In the genomic region with DNA sequence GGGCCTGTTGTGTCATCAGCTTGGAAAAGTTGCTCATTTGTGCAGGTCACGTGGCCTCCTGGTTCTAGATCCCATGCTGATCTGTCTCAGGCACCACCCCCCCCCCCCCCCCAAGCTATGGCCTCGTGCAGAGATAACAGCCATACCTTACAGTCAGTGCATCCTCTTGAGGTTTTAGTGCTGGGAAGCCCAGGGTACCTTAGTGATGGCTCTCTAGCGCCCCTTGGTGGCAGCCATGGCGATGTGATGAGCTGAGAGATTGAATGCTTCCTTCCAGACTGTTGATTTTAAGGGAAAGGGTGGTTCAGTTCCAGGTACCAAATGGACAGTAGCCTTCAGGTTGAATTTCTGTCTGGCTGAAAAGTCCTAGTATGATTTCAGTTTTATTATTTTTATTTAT, we compare ENCODE assay signal across 8 mouse cellular contexts. TPM values are rescaled to one million over a fixed set of nuclear protein-coding genes. Genes with fewer than 3 reads are reported as not detected.
DNase-seq lines count a peak whose midpoint lies in the region; ATAC-seq and TF ChIP-seq lines count a peak whose summit lies in the region.

No protein-coding gene starts in this region.

- H3K9me3 ChIP-seq in embryonic facial prominence, embryonic 12.5 days: no peaks in the 10 kb centered on the region
- no peaks in the 10 kb centered on the region for H3K9me3 ChIP-seq in limb, embryonic 15.5 days

- 0 out of 2 replicates have a peak overlapping the region, but pooled peaks have one; percentile 13 for H3K27ac ChIP-seq in embryonic facial prominence, embryonic 12.5 days
- no peak overlapping the region for H3K27ac ChIP-seq in heart, adult 2 months
- H3K27ac ChIP-seq in limb, embryonic 15.5 days: peak overlapping the region; percentile 60; the same call in 1 of the 2 replicates

- H3K79me2 ChIP-seq in heart, adult 2 months (replicated peaks; ENCODE audit: control insufficient read depth, insufficient read depth, low read length): no peaks in the 10 kb centered on the region

- H3K27me3 ChIP-seq in embryonic facial prominence, embryonic 12.5 days: no peaks in the 10 kb centered on the region
- no peaks in the 10 kb centered on the region for H3K27me3 ChIP-seq in heart, adult 2 months (ENCODE audit: control insufficient read depth, insufficient read depth, low read length)
- no peaks in the 10 kb centered on the region for H3K27me3 ChIP-seq in limb, embryonic 15.5 days

- H3K36me3 ChIP-seq in embryonic facial prominence, embryonic 12.5 days: peaks cover 32% of the 10 kb centered on the region
- no peaks in the 10 kb centered on the region for H3K36me3 ChIP-seq in heart, adult 2 months (ENCODE audit: control insufficient read depth, insufficient read depth, low read length)
- H3K36me3 ChIP-seq in limb, embryonic 15.5 days: peaks cover 32% of the 10 kb centered on the region

- no peak overlapping the region for H3K4me2 ChIP-seq in embryonic facial prominence, embryonic 12.5 days (replicated peaks)
- H3K4me2 ChIP-seq in limb, embryonic 15.5 days: no peak overlapping the region

- H3K9ac ChIP-seq in embryonic facial prominence, embryonic 12.5 days: no peak overlapping the region
- H3K9ac ChIP-seq in heart, adult 2 months (ENCODE audit: low read depth, low read length): no peak overlapping the region
- H3K9ac ChIP-seq in limb, embryonic 15.5 days: no peak overlapping the region

- DNase-seq in adrenal gland, postnatal 4 days (ENCODE audit: low spot score in 2 of 2): peak; percentile 50 to 52
- DNase-seq in heart, adult 2 months: peak; percentile 70 to 85
- DNase-seq in kidney, adult 9 months: peak; percentile 72
- DNase-seq in naive thymus-derived CD4-positive, alpha-beta T cell, adult 2 months (ENCODE audit: low read depth): peak; percentile 44
- DNase-seq in thymus, postnatal 14 days: peak; percentile 38

- H3K4me1 ChIP-seq in embryonic facial prominence, embryonic 12.5 days: peaks cover 39% of the 10 kb centered on the region
- peaks cover 10% of the 10 kb centered on the region for H3K4me1 ChIP-seq in heart, adult 2 months (ENCODE audit: control insufficient read depth, insufficient read depth, low read length)
- H3K4me1 ChIP-seq in limb, embryonic 15.5 days: peaks cover 46% of the 10 kb centered on the region

- no peak for TF ChIP-seq POLR2A in heart, adult 2 months (IDR thresholded peaks at IDR 0.05; ENCODE audit: insufficient read depth, low read depth, low read length)

- WGBS in embryonic facial prominence, embryonic 12.5 days: 10% methylated on average over 4 of the region's 4 CpGs
- WGBS in heart, adult 2 months: 21% methylated on average over 4 of the region's 4 CpGs
- 15% methylated on average over 4 of the region's 4 CpGs for WGBS in limb, embryonic 15.5 days

- peak; percentile 73 for ATAC-seq in CD4-positive, CD25-positive, alpha-beta regulatory T cell, adult 4 months
- 0 out of 2 replicates have a peak, but pooled peaks have one; percentile 51 for ATAC-seq in embryonic facial prominence, embryonic 12.5 days (ENCODE audit: insufficient number of reproducible peaks, insufficient read depth, low FRiP score, low TSS enrichment)
- ATAC-seq in limb, embryonic 15.5 days (ENCODE audit: insufficient number of reproducible peaks, low FRiP score, low TSS enrichment, low read depth): no peak

- 0 out of 2 replicates have a peak, but pooled peaks have one; percentile 48 for TF ChIP-seq EP300 in heart, adult 2 months (IDR thresholded peaks at IDR 0.05; ENCODE audit: insufficient read depth, low read depth, low read length)

- intact Hi-C loops in heart, adult 2 months (cut with DNase I): loop anchor here (1.0 to 5.0 kb wide), 5 partner anchors 35 to 232 kb away; a partner anchor contains a TSS

- H3K4me3 ChIP-seq in embryonic facial prominence, embryonic 12.5 days: no peak overlapping the region
- no peak overlapping the region for H3K4me3 ChIP-seq in heart, adult 2 months
- H3K4me3 ChIP-seq in limb, embryonic 15.5 days: no peak overlapping the region

- TF ChIP-seq CTCF in heart, adult 2 months (IDR thresholded peaks at IDR 0.05): peak; percentile 81

RNA-seq across cellular contexts. Expression of a gene that starts 32.2 kb away (rescaled TPM):
- 1 to 10 TPM; 1.2 to 2.0 TPM for polyA plus RNA-seq in CD4-positive, CD25-positive, alpha-beta regulatory T cell, adult 4 months (2017; shearing (Covaris generic))
- total RNA-seq in adrenal gland, postnatal 4 days (2021): 10 to 100 TPM; 63.2 to 64.9 TPM
- polyA plus RNA-seq in embryonic facial prominence, embryonic 12.5 days (2016; fragmentation: Nextera tagmentation; extraction: Ambion mirVana): 22.8 and 24.8 TPM in 2 replicates
- 10 to 100 TPM; 38.1 to 39.7 TPM for total RNA-seq in heart, adult 2 months (2021)
- polyA plus RNA-seq in heart, adult 2 months (2012; rRNA removed): 31.5 and 45.1 TPM in 2 replicates
- 24.8 and 26.1 TPM in 2 replicates for polyA plus RNA-seq in limb, embryonic 15.5 days (2015; fragmentation: Nextera tagmentation; extraction: Ambion mirVana)
